ENCODE assay signal across 32 mouse cellular contexts in the genomic region with DNA sequence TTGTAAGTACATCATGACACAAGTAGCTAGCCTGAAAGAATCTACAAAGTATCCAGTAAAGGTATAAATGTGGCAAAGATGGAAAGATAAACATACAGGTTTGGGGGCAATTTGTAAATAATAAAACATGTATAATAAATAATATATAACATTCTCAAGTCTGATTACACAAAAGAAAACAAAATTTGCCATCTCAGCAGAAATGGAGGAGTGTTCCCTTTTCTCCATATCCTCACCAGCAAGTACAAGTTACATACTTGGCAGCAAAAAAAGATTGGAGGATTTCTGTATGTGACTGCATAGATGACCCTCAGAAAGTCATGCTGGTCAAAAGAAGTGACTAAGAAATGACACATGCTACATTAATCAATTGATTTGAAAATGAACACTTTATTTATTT.
"Had no signal": no experiment of that assay in that cellular context is flagged by ENCODE, and none has a peak within 500 bp of the region (broad histone marks: within the 10 kb centered on the region; RNA-seq: fewer than 3 reads in every experiment).

No protein-coding gene starts in this region.

- H3K27ac ChIP-seq: limb, embryonic 10.5 days; limb, embryonic 12.5 days; limb, embryonic 13.5 days; limb, embryonic 15.5 days; liver, embryonic 12.5 days; liver, embryonic 13.5 days; liver, embryonic 14.5 days; liver, embryonic 15.5 days; lung, embryonic 15.5 days; macrophage; midbrain, embryonic 10.5 days; midbrain, embryonic 12.5 days; midbrain, embryonic 13.5 days; midbrain, embryonic 15.5 days; neural tube, embryonic 12.5 days had no signal

- H3K9me3 ChIP-seq: limb, embryonic 10.5 days; limb, embryonic 12.5 days; limb, embryonic 15.5 days; liver, embryonic 12.5 days; liver, embryonic 13.5 days; liver, embryonic 15.5 days; lung, embryonic 15.5 days; megakaryocyte, embryonic 14.5 days; midbrain, embryonic 10.5 days; midbrain, embryonic 12.5 days; midbrain, embryonic 13.5 days; midbrain, embryonic 15.5 days; neural tube, embryonic 12.5 days had no signal

- ATAC-seq: liver, embryonic 12.5 days; liver, postnatal 0 days; lung, postnatal 0 days; midbrain, embryonic 13.5 days; midbrain, embryonic 15.5 days; midbrain, embryonic 16.5 days had no signal

- H3K4me3 ChIP-seq: limb, embryonic 10.5 days; limb, embryonic 12.5 days; limb, embryonic 13.5 days; limb, embryonic 15.5 days; liver, embryonic 12.5 days; liver, embryonic 13.5 days; liver, embryonic 15.5 days; lung, embryonic 15.5 days; megakaryocyte, embryonic 14.5 days; midbrain, embryonic 10.5 days; midbrain, embryonic 12.5 days; midbrain, embryonic 13.5 days; midbrain, embryonic 15.5 days; myocyte; neural tube, embryonic 12.5 days had no signal

- H3K4me2 ChIP-seq: limb, embryonic 12.5 days; limb, embryonic 13.5 days; limb, embryonic 15.5 days; liver, embryonic 11.5 days; liver, embryonic 12.5 days; liver, embryonic 13.5 days; liver, embryonic 15.5 days; lung, embryonic 14.5 days; lung, embryonic 15.5 days; midbrain, embryonic 11.5 days; midbrain, embryonic 12.5 days; midbrain, embryonic 13.5 days; midbrain, embryonic 15.5 days; neural tube, embryonic 12.5 days had no signal

- DNase-seq: left cerebral cortex, postnatal 4 days; liver; liver, embryonic 13.5 days; liver, postnatal 0 days; lung, adult 18-20 months; lung, adult 2 months; lung, embryonic 14.5 days; lung, postnatal 10 days; lung, postnatal 14 days; lung, postnatal 36 days; lung, postnatal 4 days; midbrain, embryonic 14.5 days had no signal

- H3K4me1 ChIP-seq: limb, embryonic 10.5 days; limb, embryonic 12.5 days; limb, embryonic 13.5 days; limb, embryonic 15.5 days; liver, embryonic 12.5 days; liver, embryonic 13.5 days; liver, embryonic 15.5 days; lung, embryonic 15.5 days; megakaryocyte, embryonic 14.5 days; midbrain, embryonic 10.5 days; midbrain, embryonic 12.5 days; midbrain, embryonic 13.5 days; midbrain, embryonic 15.5 days; neural tube, embryonic 12.5 days had no signal

- H3K9ac ChIP-seq: limb, embryonic 12.5 days; limb, embryonic 13.5 days; limb, embryonic 15.5 days; liver, embryonic 12.5 days; liver, embryonic 13.5 days; liver, embryonic 14.5 days; liver, embryonic 15.5 days; liver, postnatal 0 days; lung, embryonic 14.5 days; lung, embryonic 15.5 days; midbrain, embryonic 12.5 days; midbrain, embryonic 13.5 days; midbrain, embryonic 15.5 days; neural tube, embryonic 12.5 days had no signal

- H3K27me3 ChIP-seq: limb, embryonic 12.5 days; limb, embryonic 13.5 days; limb, embryonic 15.5 days; liver, embryonic 12.5 days; liver, embryonic 13.5 days; liver, embryonic 15.5 days; lung, embryonic 15.5 days; megakaryocyte, embryonic 14.5 days; midbrain, embryonic 12.5 days; midbrain, embryonic 13.5 days; midbrain, embryonic 15.5 days; neural tube, embryonic 12.5 days had no signal

- H3K36me3 ChIP-seq: limb, embryonic 10.5 days; limb, embryonic 12.5 days; limb, embryonic 13.5 days; limb, embryonic 15.5 days; liver, embryonic 12.5 days; liver, embryonic 13.5 days; liver, embryonic 15.5 days; lung, embryonic 15.5 days; midbrain, embryonic 10.5 days; midbrain, embryonic 12.5 days; midbrain, embryonic 13.5 days; midbrain, embryonic 15.5 days; neural tube, embryonic 12.5 days had no signal
